Mouse (Mus musculus) adipocyte (in vitro differentiated cells): ENCODE measurements around the gene Arhgef15.
A peak's percentile ranks its signal among the peaks of the same experiment; 100 is the strongest.

ENCODE experiments used
- DNase-seq: peaks from one replicate; pipeline ENCODE4 v3.0.0-alpha.2; 2016; ENCODE audit warnings: low spot score

Arhgef15 gene

DNA sequence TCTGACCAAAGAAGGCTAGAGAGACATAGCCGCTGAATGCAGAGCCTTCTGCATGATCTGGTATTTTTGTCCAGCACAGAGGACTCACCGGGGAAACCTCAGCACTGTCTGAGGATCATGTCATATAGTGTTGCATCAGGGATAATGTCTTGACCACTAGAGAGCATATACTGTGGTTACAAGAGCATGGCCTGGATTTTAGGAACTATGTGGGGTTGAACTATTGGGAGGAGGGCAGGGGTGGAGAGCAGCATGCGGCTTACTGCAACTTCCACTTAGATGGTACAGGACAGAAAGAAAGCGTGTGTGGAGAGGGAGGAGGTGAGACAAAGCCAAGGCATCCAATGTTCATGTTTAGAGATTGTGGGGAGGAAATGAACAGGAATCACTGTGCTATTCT is 42.7 kb downstream of the Arhgef15 start:
- no peak for DNase-seq

DNA sequence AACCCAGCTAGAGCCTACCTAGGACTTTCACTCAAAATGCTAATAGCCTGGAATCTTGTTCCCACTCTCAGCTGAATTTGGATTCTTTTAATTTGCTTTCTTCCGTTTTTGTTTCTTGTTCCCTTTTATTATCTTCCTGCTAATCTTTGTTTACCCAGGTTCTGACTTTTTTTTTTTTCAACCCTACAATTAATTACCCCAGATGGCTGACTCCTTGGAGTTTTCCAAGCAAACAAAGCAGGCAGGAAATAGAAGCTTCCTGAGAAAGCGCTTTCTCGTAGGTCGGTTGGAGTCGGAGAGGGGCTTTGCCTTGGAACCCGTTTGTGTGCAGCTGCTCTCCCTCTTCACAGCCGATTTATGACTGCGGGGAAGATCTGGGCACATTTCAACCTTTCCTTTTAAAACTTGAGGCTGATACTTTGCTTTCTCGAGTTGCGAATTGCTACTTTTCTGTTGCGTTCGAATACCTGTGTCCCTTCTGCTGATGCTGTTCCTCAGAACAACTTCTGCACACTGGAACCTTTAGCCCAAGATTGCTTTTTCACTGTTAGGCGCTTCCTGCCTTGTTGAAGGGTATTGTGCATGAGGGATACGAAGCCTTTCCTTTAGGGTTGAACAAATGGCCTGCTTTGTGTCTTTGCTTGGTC is 45.6 kb downstream of the Arhgef15 start:
- no peak for DNase-seq

DNA sequence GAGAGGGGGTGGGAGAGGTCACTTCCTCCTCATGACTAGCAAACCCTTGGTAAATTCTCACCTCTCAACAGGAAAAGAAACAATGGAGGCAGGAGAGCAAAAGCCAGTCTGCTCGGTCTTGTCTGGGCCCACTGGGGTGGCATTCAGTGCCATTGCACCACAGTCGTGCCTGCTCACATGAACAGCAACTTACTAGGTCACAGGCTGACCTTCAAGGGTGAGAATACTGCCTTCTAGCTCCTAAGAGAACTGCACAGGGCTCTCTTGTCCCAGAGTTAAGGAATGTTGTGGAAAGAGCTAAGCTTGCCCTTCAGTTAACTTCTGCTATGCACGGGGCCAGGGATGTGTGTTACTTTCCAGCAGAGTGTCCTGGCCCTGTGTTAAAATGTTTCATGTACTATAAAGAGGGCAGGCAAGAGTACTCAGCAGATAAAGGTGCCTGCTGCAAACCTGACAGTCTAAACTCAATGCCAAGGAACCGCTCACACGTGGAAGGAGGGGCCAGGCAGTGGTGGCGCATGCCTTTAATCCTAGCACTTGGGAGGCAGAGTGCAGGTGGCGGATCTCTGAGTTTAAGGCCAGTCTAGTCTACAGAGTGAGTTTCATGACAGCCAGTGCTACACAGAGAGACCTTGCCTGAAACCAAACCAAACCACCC is 48.3 kb downstream of the Arhgef15 start:
- DNase-seq, result peak; percentile 38

DNA sequence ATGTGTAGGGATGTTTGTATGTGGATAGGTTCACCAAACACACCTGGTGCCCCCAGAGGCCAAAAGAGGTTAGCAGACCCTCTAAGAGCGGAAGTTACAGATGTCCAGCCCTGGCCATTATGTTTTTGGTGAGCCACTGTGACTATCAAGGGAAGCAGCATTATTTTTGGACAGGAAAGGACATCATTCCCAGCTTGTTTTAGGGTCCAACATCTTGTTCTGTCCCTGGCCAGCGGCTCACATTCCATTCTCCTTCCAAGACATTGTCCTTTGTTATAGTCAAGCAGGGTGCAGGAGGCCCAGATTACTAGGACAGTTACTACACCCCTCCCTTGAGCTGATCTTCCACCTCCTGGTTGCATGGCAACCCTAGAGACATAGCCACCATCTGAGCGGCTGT is 50.0 kb downstream of the Arhgef15 start:
- no peak for DNase-seq

DNA sequence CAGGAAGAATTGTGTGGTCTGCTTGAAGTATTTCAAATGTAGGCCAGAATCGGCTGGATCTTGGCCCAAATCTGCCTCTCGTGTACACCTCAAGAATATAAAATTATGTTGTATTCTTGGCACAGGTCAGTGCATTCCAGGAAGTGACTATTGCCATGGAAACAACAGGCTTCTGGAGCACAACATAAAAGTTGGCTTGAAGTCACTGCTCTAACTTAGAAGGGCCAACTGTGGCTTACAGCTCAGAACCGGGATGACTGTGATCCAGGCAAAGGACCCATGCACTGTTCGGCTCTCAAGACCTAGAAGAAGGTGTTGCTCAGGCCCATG is 50.9 kb downstream of the Arhgef15 start:
- peak; percentile 26 for DNase-seq

DNA sequence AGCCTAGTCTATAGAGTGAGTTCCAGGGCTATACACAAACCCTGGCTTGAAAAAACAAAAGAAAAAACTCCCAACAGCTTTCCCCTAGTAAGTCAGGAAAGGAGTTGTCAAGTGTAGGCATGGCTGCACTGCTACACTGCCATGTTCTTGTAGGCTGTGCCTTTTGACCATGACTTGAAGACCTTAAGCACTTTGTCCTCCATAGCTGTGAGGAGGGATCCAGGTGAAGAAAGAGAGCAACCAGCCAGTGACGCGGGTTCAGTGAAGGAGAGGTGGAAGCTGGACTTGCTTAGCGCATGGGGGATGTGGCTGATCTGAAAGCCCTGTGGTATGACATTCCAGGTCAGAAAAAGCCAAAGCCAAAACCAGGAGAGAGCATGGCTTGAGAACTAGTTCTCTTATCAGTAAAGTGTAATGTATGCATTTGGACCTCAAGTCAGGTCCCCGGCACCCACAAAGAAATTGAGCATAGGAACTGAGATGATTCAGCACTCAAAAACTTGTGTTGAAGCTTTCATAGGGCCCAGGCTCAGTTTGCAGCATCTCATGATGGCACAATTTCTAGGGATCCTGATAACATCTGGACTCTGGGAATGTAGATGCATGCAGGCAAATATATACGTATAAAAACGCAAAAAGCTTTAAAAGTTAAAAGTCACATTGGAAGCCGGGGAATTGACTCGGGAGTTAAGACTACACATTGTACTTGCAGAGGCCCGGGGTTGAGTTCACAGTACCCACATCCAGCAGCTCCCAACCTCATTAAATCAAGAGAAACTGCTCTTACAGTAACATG is 51.4 kb downstream of the Arhgef15 start:
- DNase-seq, result no peak

DNA sequence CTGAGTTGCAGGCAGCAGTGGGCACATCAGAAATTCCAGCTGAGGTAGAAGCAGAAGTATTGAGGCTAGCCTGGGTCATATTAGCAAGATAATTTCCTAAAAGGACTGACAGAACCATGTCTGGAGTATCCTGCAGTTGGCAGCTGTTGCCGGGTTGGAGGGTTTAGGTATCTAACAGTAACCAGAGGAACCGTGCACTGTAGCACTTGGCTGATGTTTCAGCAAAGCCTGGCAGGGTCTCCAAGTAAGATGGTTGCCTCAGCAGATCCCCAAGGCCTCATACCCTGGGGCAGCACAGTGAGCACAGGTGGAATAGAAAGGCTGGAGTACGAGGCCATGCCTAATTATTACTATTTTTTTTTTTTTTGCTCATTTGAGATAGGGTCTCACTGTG is 52.1 kb downstream of the Arhgef15 start:
- DNase-seq, result no peak

DNA sequence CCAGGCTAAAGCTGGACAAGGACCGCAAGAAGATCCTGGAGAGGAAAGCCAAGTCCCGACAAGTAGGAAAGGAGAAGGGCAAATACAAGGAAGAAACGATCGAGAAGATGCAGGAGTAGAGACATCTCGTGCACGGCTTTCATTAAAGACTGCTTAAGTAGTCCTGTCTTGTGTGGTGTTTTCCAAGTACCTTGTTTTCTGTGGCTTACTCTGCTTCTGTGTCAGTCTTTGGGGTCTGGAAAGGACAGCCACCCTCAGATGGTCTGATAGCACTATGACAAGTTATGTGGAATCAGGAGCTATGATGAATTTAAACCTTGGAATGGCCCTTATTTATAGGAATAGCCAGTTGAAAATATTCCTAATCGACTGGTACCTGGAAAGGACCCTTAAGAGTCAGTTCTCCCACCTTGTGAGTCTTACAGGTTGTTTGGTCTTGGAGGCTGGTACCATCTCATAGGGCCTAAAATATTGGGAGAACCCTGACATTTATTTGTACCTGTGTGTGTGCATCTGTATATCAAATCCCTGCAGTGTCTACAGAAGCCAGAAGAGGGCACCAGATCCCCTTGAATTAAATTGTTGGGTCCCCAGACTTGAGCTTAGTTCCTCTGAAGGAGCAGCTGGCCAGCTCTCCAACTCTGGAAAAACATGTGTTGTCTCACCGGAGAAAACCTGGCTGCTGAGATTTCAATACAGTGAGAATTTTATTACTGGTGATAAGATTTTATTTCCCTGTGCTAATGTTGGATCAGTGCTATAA is 52.7 kb downstream of the Arhgef15 start:
- DNase-seq, result peak; percentile 86

DNA sequence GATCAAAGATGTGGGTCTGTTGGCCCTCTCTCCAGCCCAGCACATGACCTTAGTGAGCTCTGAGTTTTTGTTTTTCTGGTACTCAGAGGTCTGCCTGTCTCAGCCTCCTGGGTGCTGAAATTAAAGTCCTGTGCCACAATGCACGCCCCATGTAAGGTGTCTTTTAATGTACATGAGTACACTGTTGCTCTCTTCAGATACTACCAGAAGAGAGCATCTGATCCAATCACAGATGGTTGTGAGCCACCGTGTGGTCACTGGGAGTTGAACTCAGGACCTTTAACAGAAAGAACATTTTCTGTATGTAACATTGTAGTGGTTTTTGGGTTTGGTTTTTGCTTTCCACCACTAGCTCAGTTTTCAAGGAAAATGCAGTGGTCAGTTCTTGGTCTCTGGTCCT is 53.5 kb downstream of the Arhgef15 start:
- DNase-seq, result no peak

DNA sequence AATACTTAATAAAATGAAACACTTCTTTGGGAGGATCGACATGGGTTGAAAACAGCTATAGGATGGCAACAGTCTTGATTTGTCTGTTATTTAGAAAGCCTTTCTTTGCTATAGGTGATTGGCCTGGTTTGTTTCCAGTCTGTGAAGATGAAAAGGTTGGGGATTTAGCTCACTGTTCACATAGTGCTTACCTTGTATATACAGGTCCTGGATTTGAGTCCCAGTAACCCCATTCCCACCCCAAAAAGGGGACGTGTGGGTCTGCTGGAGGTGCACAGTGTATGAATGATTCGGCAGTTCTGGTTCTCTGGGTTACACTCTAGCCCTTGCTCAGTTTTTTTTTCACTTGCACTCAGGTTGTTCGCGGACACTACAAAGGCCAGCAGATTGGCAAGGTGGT is 54.5 kb downstream of the Arhgef15 start:
- DNase-seq, result no peak

DNA sequence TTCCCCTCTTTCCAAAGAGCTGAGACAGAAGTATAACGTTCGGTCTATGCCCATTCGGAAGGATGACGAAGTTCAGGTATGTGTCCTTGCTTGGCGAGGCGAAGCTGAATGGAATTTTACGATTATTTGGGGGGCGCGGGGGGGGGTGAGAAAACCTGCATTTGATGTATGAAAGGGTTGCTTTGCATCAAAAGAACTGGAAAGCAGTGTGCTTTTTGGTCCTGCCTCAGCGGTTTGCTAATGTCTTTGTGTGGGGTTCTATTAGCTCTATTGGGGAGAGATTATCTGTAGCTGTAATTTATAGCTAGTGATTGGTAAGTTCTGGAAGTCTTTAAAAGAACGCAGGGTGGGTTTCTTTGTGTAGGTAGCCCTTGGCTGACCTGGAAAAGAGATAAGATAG is 54.9 kb downstream of the Arhgef15 start:
- no peak for DNase-seq

DNA sequence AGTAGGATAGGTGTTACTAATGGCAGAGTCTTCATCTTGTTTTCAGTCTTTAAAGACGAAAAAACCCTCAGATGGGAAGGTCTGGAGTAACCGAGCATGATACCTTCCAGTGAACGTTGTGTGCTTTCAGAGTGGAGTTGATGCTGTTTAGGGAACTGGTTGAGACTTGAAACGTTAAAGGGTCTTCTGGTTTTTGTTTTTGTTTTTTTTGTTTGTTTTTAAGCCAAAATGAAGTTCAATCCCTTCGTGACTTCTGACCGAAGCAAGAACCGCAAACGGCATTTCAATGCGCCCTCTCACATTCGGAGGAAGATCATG is 55.3 kb downstream of the Arhgef15 start:
- DNase-seq, result peak; percentile 33

DNA sequence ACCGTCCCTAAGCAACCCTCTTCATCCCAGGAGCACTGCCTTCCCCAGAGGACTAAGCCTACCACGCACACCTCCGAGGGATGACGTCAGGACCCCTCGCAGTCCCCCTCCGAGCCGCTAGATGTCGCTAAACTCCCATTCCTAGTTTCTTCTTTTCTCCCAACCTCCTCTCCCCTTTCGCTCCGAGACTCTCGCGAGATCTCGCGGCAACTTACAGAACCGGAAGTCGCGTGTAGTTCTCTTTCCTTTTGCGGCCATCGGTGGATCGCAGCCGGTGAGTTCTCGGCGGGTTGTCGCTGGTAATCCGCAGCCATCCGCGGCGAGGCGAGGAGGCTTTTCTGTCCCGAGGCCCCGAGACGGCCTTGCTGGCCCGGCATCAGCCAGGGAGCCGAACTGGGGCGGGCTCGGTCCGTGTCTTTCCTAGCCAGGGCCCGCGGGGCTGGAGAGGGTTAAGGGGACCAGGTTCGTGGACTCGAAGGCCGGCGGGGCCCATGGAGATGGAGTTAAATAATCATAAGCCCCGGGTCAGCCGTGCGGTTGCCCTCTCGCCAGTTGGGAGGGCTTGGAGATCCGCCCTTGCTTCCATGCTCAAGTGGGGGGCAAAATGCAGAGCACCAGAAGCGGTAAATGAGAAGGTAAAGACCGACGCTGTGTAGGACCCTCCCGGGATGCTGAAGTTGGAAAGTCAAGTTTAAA is 55.8 kb downstream of the Arhgef15 start, which contains the start of gene Rpl26:
Gene Rpl26, plus strand, starts transcription at position 233 of the 696 bp plus-strand sequence.
- peak; percentile 99 for DNase-seq

DNA sequence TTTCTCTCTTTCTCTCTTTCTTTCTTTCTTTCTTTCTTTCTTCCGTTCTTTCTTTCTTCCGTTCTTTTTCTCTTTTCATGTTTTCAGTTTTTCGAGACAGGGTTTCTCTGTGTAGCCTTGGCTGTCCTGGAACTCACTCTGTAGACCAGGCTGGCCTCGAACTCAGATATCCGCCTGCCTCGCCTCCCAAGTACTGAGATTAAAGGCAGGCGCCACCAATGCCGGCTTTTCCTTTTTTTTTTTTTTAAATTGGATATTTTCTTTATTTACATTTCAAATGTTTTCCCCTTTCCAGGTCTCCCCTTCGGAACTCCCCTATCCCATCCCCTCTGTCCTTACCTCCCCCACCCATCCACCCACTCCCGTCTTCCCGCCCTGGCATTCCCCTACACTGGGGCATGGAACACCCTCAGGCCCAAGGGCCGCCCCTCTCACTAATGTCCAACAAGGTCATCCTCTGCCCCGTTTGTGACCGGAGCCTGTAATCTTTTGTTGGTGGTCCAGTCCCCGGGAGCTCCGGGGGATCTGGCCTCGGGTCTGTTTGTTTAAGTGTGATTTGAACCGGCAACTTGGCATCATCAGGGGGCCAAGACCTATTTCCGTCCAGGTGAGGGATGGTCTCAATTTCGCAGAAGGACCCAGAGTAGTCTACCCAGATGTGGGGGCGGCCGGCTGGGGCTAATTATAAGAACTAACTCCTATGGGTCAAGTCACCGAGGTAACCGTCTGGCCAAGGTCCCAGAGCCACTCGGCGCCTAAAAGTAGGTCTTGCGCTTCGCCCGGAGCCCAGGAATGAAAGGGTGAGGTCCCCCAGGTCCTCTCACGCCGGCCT is 56.5 kb downstream of the Arhgef15 start:
- DNase-seq, result no peak

DNA sequence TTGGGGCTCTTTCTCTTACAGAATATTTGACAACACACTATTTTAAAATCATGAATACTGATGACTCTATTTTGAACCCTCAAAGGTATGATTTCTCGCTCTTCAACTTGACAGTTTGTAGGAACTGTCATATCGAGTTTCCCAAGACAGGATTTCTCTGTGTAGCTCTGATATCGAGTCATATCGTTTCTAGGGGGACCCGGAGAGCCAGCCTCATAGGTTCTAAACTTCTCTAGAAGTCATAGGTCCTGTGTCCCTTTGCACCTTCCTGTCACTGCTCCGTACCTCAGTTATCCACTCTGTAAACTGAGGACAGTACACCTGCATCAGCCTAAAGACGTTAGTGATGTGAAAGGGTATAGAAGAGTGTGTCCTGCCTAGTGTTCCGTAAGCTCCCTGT is 57.5 kb downstream of the Arhgef15 start:
- no peak for DNase-seq

DNA sequence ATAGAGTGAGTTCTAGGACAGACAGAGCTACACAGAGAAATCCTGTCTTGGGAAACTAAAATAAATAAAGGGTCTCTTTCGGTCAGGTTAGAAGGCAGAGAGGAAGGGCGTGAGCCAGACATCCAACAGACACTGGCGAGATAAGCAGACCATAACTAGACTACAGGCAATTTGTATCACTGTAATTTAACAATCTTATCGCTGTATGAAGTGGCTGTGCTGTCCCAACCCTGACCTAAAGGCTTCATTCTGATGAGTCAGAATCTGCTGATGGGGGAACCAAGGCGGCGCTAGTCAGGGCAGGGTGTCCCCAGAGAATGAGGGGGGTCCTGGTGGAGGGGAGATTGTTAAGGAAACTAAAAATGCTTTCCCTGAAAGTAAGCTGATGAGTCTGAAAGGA is 58.5 kb downstream of the Arhgef15 start:
- no peak for DNase-seq

DNA sequence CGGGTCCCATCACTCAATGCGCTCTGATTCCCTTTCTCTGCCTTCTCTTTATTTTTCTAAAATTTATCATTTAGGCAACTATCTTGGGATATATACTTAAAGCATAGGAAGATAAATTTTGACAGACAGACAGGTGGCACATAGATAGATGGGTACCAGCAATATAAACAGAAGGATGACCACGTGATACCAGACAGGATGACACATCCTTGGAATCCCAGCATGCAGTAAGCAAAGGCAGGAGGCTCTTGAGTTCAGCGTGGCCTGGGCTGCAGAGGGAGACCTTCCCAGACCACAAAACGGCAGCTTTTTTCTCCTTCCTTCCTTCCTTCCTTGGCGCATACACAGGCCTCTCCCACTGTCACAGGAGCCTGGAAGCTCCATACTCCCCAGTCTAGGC is 59.4 kb downstream of the Arhgef15 start:
- DNase-seq, result no peak

DNA sequence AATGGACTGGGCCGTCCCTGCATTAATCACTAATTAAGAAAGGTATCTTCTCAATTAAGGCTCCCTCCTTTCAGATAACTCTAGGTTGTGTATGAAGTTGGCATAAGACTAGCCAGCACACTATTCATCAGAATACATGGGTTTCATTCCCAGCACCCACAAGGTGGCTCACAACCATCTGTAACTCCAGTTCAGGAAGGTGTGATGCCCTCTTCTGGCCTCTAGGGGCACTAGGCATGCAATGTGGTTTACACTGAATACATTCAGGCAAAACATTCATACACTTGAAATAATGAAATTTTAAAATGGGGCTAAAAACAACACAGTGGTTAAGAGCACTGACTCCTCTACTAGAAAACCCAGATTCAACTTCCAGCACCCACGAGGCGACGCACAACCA is 60.2 kb downstream of the Arhgef15 start:
- DNase-seq, result peak; percentile 46

DNA sequence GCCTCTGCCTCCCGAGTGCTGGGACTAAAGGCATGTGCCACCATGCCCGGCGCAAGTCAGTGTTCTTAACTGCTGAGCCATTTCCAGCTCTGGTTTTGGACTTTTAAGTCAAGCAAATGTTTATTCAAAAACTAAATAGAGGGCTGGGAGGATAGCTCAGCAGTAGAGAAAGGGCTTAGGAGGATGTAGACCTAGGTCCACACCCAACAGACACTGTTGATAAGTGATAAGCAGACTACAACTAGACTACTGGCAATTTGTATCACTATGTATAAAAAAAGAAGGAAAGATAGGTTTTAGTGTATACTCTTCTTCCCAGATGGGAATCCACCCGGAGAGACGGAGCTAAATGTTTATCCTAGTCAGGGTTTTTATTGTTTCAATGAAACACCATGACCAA is 61.0 kb downstream of the Arhgef15 start:
- no peak for DNase-seq

DNA sequence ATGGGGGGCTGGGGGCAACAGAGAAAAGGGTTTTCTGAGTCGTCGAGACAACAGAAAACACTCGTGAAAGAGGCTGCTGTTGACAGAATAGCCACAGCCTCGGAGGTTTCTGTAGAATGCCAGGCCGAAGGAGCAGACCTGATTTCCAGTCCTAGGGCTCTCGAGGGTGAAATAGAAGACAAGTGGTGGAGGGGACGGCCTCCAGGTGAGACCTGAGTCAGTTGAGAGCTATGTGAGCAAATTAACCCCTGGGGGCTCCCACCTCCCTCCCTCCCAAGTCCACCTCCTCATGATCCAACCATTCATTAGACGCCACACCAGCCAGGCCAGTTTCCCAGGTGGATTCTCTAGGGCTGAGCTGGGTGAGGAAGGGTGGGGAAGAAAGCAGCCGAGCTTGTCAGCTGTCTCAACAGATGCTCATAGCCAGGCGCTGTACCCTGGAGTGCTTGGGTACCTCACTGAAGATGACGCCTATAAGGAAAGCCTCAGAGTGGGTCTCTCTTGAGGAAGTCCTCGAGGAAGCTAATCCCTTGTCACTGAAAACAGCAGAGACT is 63.3 kb downstream of the Arhgef15 start:
- no peak for DNase-seq
